Comparison of ENCODE assay signal across 18 mouse cellular contexts in the genomic region with DNA sequence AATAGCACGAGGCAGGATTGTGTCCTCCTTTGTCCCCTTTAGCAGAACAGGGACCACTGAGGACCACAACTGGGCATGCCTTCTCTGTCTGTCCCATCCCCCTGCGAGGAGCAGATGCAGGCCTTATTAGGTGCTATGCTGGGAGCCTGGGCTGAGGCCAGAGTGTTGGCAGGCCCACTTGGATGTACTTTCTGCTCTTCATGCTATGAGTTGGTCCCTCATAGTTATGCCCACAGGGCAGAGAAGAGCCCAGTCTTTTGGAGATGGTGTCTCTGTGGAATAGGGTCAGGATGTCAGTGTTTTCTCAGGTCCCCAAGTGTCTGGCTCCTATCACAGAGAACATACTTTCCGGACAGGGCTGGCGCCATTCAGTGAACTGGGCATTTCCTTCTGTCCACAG. TPM values are rescaled to one million over a fixed set of nuclear protein-coding genes. Genes with fewer than 3 reads are reported as not detected.
DNase-seq lines count a peak whose midpoint lies in the region; ATAC-seq lines count a peak whose summit lies in the region.
"Had no signal": no experiment of that assay in that cellular context is flagged by ENCODE, and none has a peak within 500 bp of the region (broad histone marks: within the 10 kb centered on the region; RNA-seq: fewer than 3 reads in every experiment).

No protein-coding gene starts in this region.

- no peaks in the 10 kb centered on the region for H3K9me3 ChIP-seq in midbrain, embryonic 10.5 days (replicated peaks)
- no peaks in the 10 kb centered on the region for H3K9me3 ChIP-seq in midbrain, embryonic 15.5 days
- H3K9me3 ChIP-seq in intestine, embryonic 16.5 days (ENCODE audit: control insufficient read depth, low read length), result no peaks in the 10 kb centered on the region

- no peaks in the 10 kb centered on the region for H3K36me3 ChIP-seq in midbrain, embryonic 10.5 days
- H3K36me3 ChIP-seq in midbrain, embryonic 15.5 days (replicated peaks), result no peaks in the 10 kb centered on the region
- no peaks in the 10 kb centered on the region for H3K36me3 ChIP-seq in intestine, embryonic 16.5 days (ENCODE audit: control insufficient read depth, insufficient read depth, low read length)

- intact Hi-C loops in heart, postnatal 14 days (cut with DNase I), result no loop called here

- peak overlapping the region; percentile 69 for H3K27ac ChIP-seq in midbrain, embryonic 10.5 days (replicated peaks)
- no peak overlapping the region for H3K27ac ChIP-seq in midbrain, embryonic 15.5 days
- H3K27ac ChIP-seq in intestine, embryonic 16.5 days (ENCODE audit: low read length), result 0 out of 2 replicates have a peak overlapping the region, but pooled peaks have one; percentile 29

- ATAC-seq in midbrain, embryonic 15.5 days (replicated peaks), result no peak
- ATAC-seq in intestine, embryonic 16.5 days, result no peak
- ATAC-seq in erythroblast, adult 5-6 weeks (replicated peaks; ENCODE audit: low FRiP score, poor library complexity, severe bottlenecking), result no peak

- H3K27me3 ChIP-seq in midbrain, embryonic 10.5 days (ENCODE audit: low read depth, poor library complexity, severe bottlenecking), result peaks cover 23% of the 10 kb centered on the region; the same call in 1 of the 2 replicates
- peaks cover 8% of the 10 kb centered on the region; the same call in 1 of the 2 replicates for H3K27me3 ChIP-seq in midbrain, embryonic 15.5 days (replicated peaks)
- no peaks in the 10 kb centered on the region for H3K27me3 ChIP-seq in intestine, embryonic 16.5 days (replicated peaks; ENCODE audit: control insufficient read depth, insufficient read depth, low read length)

- H3K4me2 ChIP-seq in midbrain, embryonic 15.5 days, result no peak overlapping the region
- no peak overlapping the region for H3K4me2 ChIP-seq in intestine, embryonic 16.5 days (ENCODE audit: low read depth, low read length)

- no peak overlapping the region for H3K4me3 ChIP-seq in midbrain, embryonic 10.5 days
- H3K4me3 ChIP-seq in midbrain, embryonic 15.5 days, result no peak overlapping the region
- no peak overlapping the region for H3K4me3 ChIP-seq in intestine, embryonic 16.5 days (ENCODE audit: low read length)

- 87% methylated on average over 4 of the region's 4 CpGs for WGBS in midbrain, embryonic 10.5 days
- 77% methylated on average over 4 of the region's 4 CpGs for WGBS in midbrain, embryonic 15.5 days
- WGBS in intestine, embryonic 16.5 days, result 70% methylated on average over 4 of the region's 4 CpGs

- DNase-seq in heart, adult 11 months, result peak; percentile 96
- DNase-seq in heart, postnatal 14 days, result no peak
- no peak for DNase-seq in midbrain, embryonic 10.5 days (ENCODE audit: low spot score)
- DNase-seq in testis, postnatal 10 days (ENCODE audit: low spot score), result no peak
- no peak for DNase-seq in kidney, adult 18-20 months
- DNase-seq: cerebellum, adult 8-10 months; kidney, postnatal 4 days; layer of hippocampus, postnatal 36 days had no signal

- no peak overlapping the region for H3K9ac ChIP-seq in midbrain, embryonic 15.5 days
- no peak overlapping the region for H3K9ac ChIP-seq in intestine, embryonic 16.5 days (ENCODE audit: low read depth, low read length)

- peaks cover 56% of the 10 kb centered on the region for H3K4me1 ChIP-seq in midbrain, embryonic 10.5 days
- H3K4me1 ChIP-seq in midbrain, embryonic 15.5 days, result peaks cover 22% of the 10 kb centered on the region
- H3K4me1 ChIP-seq in intestine, embryonic 16.5 days (ENCODE audit: control insufficient read depth, insufficient read depth, low read length), result peaks cover 46% of the 10 kb centered on the region

RNA-seq across cellular contexts. Expression of a gene that starts 1.6 kb away (rescaled TPM):
- total RNA-seq in heart, postnatal 14 days (2021), result 100 to 1,000 TPM; 436 to 447 TPM
- 11.6 and 15.3 TPM in 2 replicates for polyA plus RNA-seq in midbrain, embryonic 10.5 days (2016; fragmentation: Nextera tagmentation; extraction: Ambion mirVana)
- 4.0 and 4.1 TPM in 2 replicates for polyA plus RNA-seq in midbrain, embryonic 15.5 days (2015; fragmentation: Nextera tagmentation; extraction: Ambion mirVana)
- 24.5 TPM in 2 replicates for polyA plus RNA-seq in intestine, embryonic 16.5 days (2015; fragmentation: Nextera tagmentation; extraction: Ambion mirVana)
- total RNA-seq in erythroblast, adult 5-6 weeks (2015; ENCODE audit: low replicate concordance), result not detected in 2 replicates
- not detected in 2 replicates for total RNA-seq in erythroblast, adult 5-6 weeks (2017; ENCODE audit: low replicate concordance)
- total RNA-seq: hematopoietic stem cell, adult 5-6 weeks had no signal

RNA-seq across cellular contexts. Expression of a gene that starts 13.9 kb away (rescaled TPM):
- total RNA-seq in heart, postnatal 14 days (2021), result not detected
- polyA plus RNA-seq in midbrain, embryonic 10.5 days (2016; fragmentation: Nextera tagmentation; extraction: Ambion mirVana), result not detected in 2 replicates
- not detected in 2 replicates for polyA plus RNA-seq in midbrain, embryonic 15.5 days (2015; fragmentation: Nextera tagmentation; extraction: Ambion mirVana)
- not detected in 2 replicates for polyA plus RNA-seq in intestine, embryonic 16.5 days (2015; fragmentation: Nextera tagmentation; extraction: Ambion mirVana)
- total RNA-seq in erythroblast, adult 5-6 weeks (2015; ENCODE audit: low replicate concordance), result not detected in 2 replicates
- not detected in 2 replicates for total RNA-seq in erythroblast, adult 5-6 weeks (2017; ENCODE audit: low replicate concordance)
- total RNA-seq: adrenal gland, adult 18-20 months; hematopoietic stem cell, adult 5-6 weeks; layer of hippocampus, postnatal 36 days had no signal
- polyA plus RNA-seq: intestine, embryonic 14.5 days; limb, embryonic 11.5 days; liver, embryonic 16.5 days; urinary bladder, adult 2 months had no signal

RNA-seq across cellular contexts. Expression of a gene that starts 36.7 kb away (rescaled TPM):
- not detected for total RNA-seq in heart, postnatal 14 days (2021)
- polyA plus RNA-seq in midbrain, embryonic 10.5 days (2016; fragmentation: Nextera tagmentation; extraction: Ambion mirVana), result not detected in 2 replicates
- polyA plus RNA-seq in midbrain, embryonic 15.5 days (2015; fragmentation: Nextera tagmentation; extraction: Ambion mirVana), result not detected in 2 replicates
- polyA plus RNA-seq in intestine, embryonic 16.5 days (2015; fragmentation: Nextera tagmentation; extraction: Ambion mirVana), result 237 and 402 TPM in 2 replicates
- total RNA-seq in erythroblast, adult 5-6 weeks (2015; ENCODE audit: low replicate concordance), result not detected in 2 replicates
- not detected in 2 replicates for total RNA-seq in erythroblast, adult 5-6 weeks (2017; ENCODE audit: low replicate concordance)
- total RNA-seq: adrenal gland, adult 18-20 months; hematopoietic stem cell, adult 5-6 weeks; layer of hippocampus, postnatal 36 days had no signal
- polyA plus RNA-seq: limb, embryonic 11.5 days; urinary bladder, adult 2 months had no signal

RNA-seq across cellular contexts. Expression of a gene that starts 57.4 kb away (rescaled TPM):
- not detected for total RNA-seq in heart, postnatal 14 days (2021)
- polyA plus RNA-seq in midbrain, embryonic 10.5 days (2016; fragmentation: Nextera tagmentation; extraction: Ambion mirVana), result not detected in 2 replicates
- polyA plus RNA-seq in midbrain, embryonic 15.5 days (2015; fragmentation: Nextera tagmentation; extraction: Ambion mirVana), result not detected in 2 replicates
- polyA plus RNA-seq in intestine, embryonic 16.5 days (2015; fragmentation: Nextera tagmentation; extraction: Ambion mirVana), result 0.26 and 0.31 TPM in 2 replicates
- not detected in 2 replicates for total RNA-seq in erythroblast, adult 5-6 weeks (2015; ENCODE audit: low replicate concordance)
- not detected in 2 replicates for total RNA-seq in erythroblast, adult 5-6 weeks (2017; ENCODE audit: low replicate concordance)
- total RNA-seq: adrenal gland, adult 18-20 months; hematopoietic stem cell, adult 5-6 weeks; layer of hippocampus, postnatal 36 days had no signal
- polyA plus RNA-seq: intestine, embryonic 14.5 days; limb, embryonic 11.5 days; liver, embryonic 16.5 days; testis, adult 2 months; urinary bladder, adult 2 months had no signal

Comparison
In these comparisons a context has a peak if more than half of its experiments do, and no peak if none do; other contexts are left out.
1. RNA of a gene that starts 36.7 kb away (polyA plus RNA-seq): 237 to 402 TPM in intestine, embryonic 16.5 days; not detected in midbrain, embryonic 15.5 days and not detected in midbrain, embryonic 10.5 days; every median in the first group is over 100 times any median in the second.